Mouse (Mus musculus) kidney, adult 2 months (tissue): ENCODE data around the gene Mlkl.

Experiments
- CTCF ChIP-seq: fragments of 200-500 bp; conservative IDR thresholded peaks from 2 replicates; pipeline ENCODE4 v1.5.1; 2011; ENCODE audit warnings: low read depth, mild to moderate bottlenecking, control low read depth, low read length, moderate library complexity, mixed read lengths; ENCODE audit not compliant: insufficient read depth, insufficient read length
- POLR2A ChIP-seq: fragments of 200-500 bp; IDR thresholded peaks from one replicate; pipeline ENCODE4 v1.6.1; 2011; ENCODE audit warnings: low read depth, low read length, control low read depth

GRCm38 (mm10) chr8:111299363-111299820, 38.6 kb downstream of the Mlkl start:
- TF ChIP-seq CTCF (no peak), POLR2A (no peak)
